Mouse (Mus musculus): ENCODE results near the gene Vgll4. TPM values are rescaled to one million over a fixed set of nuclear protein-coding genes. Genes with fewer than 3 reads are reported as not detected.

Vgll4 gene
- polyA plus RNA-seq, 1 experiment, result 38.4 TPM

DNA sequence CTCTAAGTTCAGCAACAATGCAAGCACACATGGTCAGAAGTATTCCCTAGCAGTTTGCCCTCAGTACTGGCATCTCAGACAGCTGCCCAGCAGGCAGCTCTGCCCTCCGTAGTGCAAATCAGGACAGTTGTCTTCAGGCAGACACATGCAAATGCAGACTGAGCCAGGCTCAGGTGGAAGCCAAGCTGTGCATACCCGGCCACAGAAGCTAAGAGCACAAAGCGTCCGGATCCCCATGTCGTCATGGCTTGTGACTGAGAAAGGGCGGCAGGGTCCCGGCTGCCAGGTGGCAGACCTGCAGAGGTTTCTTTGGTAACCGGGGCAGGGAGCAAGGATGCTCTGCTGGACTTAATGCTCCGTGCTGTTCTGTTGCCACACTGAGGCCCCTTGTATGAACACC is 108.2 kb downstream of the Vgll4 start:
- H3K36me3 ChIP-seq (ENCODE audit: control insufficient read depth, insufficient read depth, low read length), result no peaks in the 10 kb centered on the region
- TF ChIP-seq POLR2A (IDR thresholded peaks at IDR 0.05; ENCODE audit: control insufficient read depth, low read depth, low read length) (no peak), CTCF (IDR thresholded peaks at IDR 0.05; ENCODE audit: control insufficient read depth, insufficient read depth, insufficient replicate concordance, low read depth, low read length) (no peak)
- peaks cover 13% of the 10 kb centered on the region for H3K4me1 ChIP-seq (ENCODE audit: control insufficient read depth, insufficient read depth, low read length)
- no peak overlapping the region for H3K4me3 ChIP-seq (ENCODE audit: control insufficient read depth, low read depth, low read length)
- no peaks in the 10 kb centered on the region for H3K27me3 ChIP-seq (ENCODE audit: control insufficient read depth, insufficient read depth, low read length)
- no peak overlapping the region for H3K27ac ChIP-seq (ENCODE audit: control insufficient read depth, insufficient read depth, low read depth, low read length)

DNA sequence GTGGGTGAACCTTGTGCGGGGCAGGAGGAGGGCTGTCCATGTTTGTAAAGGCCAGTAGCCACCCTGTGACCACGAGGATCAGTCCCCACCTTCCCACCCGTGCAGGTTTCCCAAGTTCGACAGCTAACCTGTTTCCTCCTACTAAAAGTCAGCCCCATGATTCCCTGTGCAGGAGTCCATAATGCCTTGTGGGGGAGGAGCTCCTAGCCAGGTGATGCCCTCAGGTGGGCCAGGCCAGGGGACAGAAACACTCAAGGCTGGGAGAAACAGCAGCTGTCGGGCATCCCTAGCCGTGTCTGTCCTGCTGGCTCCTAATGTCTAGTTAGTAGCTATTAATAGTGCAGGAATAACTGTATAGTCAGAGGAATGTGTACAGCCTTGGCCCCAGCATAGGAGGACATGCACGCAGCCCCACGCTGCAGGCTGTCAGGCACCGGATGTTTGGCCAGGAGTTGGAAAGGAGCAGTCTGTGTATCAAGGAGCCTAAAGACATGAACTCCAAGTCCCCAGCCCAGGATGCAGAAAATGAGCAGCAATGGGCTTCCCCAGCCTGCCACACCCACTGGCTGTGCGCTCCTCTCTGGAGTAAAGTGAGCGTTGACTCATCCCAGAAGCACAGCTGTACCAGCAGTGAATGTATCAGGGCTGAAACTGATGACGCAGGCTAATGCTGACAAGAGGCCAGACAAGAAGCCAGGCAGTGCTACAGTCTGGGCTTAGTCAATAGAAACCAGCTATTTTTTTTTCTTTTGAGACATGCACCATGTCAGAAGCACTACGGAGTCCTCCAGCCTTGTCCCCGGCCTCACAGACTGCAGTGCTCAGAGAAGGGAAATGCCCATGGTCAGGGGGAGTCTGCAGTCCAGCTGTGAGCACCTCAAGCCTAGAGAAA is 108.9 kb downstream of the Vgll4 start:
- H3K27me3 ChIP-seq (ENCODE audit: control insufficient read depth, insufficient read depth, low read length), result no peaks in the 10 kb centered on the region
- no peak for TF ChIP-seq POLR2A (IDR thresholded peaks at IDR 0.05; ENCODE audit: control insufficient read depth, low read depth, low read length)
- no peak for TF ChIP-seq CTCF (IDR thresholded peaks at IDR 0.05; ENCODE audit: control insufficient read depth, insufficient read depth, insufficient replicate concordance, low read depth, low read length)
- H3K27ac ChIP-seq (ENCODE audit: control insufficient read depth, insufficient read depth, low read depth, low read length), result no peak overlapping the region
- no peak overlapping the region for H3K4me3 ChIP-seq (ENCODE audit: control insufficient read depth, low read depth, low read length)
- no peaks in the 10 kb centered on the region for H3K36me3 ChIP-seq (ENCODE audit: control insufficient read depth, insufficient read depth, low read length)
- H3K4me1 ChIP-seq (ENCODE audit: control insufficient read depth, insufficient read depth, low read length), result peaks cover 14% of the 10 kb centered on the region

DNA sequence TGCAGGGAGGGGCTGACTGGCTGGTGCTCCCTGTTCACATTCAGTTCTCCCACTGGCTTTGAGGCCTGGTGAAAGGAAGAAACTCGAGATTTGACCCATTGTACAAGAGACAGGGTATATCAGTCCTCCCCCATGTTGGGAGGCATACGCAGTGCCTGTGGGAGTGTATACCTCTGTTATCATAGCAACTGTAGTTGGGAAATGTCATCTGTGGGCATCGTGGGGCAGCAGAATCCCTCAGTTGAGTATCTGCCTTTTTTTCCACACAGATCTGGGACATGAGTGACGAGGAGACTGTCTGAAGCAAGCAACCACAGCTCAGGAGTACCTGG is 111.1 kb downstream of the Vgll4 start:
- Histone ChIP-seq H3K4me3 (ENCODE audit: control insufficient read depth, low read depth, low read length) (no peak overlapping the region), H3K27ac (ENCODE audit: control insufficient read depth, insufficient read depth, low read depth, low read length) (no peak overlapping the region), H3K36me3 (ENCODE audit: control insufficient read depth, insufficient read depth, low read length) (no peaks in the 10 kb centered on the region), H3K4me1 (ENCODE audit: control insufficient read depth, insufficient read depth, low read length) (peaks cover 2% of the 10 kb centered on the region), H3K27me3 (ENCODE audit: control insufficient read depth, insufficient read depth, low read length) (no peaks in the 10 kb centered on the region)
- TF ChIP-seq CTCF (IDR thresholded peaks at IDR 0.05; ENCODE audit: control insufficient read depth, insufficient read depth, insufficient replicate concordance, low read depth, low read length) (no peak), POLR2A (IDR thresholded peaks at IDR 0.05; ENCODE audit: control insufficient read depth, low read depth, low read length) (no peak)

DNA sequence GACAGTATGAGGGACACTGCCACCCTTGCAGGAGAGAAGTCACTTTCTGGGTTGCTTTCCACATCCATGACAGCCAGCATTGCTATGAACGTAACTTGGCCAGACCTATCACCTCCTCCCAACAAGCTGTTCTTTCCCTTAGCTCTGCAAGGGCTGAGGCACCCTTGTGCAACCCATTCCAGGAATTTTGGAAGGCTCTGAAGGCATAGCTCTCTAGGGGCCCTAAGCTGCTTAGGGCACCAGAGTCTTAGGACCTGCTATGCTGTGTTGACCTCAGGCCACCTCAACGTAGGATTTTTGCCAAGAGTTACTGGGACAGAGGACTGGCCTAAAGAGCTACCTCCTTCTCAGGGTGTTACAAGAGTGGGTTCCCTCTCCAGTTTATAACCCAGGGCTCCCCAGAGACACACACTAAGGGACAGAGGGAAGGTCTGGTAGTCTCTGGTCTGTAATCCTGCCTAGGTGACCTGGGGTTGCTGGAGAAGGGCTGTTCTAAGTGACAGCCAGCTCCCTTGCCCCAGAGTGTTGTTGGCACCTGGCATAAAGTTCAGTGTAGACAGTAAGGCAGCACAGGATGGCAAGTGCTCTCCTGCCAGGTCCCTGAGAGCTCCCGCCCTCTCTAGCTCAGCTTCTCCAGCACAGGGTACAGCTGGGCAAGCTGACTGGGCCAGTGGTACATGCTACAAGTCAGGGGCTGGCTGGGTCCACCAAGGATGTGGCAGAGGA is 111.6 kb downstream of the Vgll4 start:
- TF ChIP-seq POLR2A (IDR thresholded peaks at IDR 0.05; ENCODE audit: control insufficient read depth, low read depth, low read length) (no peak), CTCF (IDR thresholded peaks at IDR 0.05; ENCODE audit: control insufficient read depth, insufficient read depth, insufficient replicate concordance, low read depth, low read length) (no peak)
- H3K4me1 ChIP-seq (ENCODE audit: control insufficient read depth, insufficient read depth, low read length), result peaks cover 2% of the 10 kb centered on the region
- H3K27me3 ChIP-seq (ENCODE audit: control insufficient read depth, insufficient read depth, low read length), result no peaks in the 10 kb centered on the region
- H3K4me3 ChIP-seq (ENCODE audit: control insufficient read depth, low read depth, low read length), result no peak overlapping the region
- no peaks in the 10 kb centered on the region for H3K36me3 ChIP-seq (ENCODE audit: control insufficient read depth, insufficient read depth, low read length)
- H3K27ac ChIP-seq (ENCODE audit: control insufficient read depth, insufficient read depth, low read depth, low read length), result no peak overlapping the region; the same call in 1 of the 2 replicates

DNA sequence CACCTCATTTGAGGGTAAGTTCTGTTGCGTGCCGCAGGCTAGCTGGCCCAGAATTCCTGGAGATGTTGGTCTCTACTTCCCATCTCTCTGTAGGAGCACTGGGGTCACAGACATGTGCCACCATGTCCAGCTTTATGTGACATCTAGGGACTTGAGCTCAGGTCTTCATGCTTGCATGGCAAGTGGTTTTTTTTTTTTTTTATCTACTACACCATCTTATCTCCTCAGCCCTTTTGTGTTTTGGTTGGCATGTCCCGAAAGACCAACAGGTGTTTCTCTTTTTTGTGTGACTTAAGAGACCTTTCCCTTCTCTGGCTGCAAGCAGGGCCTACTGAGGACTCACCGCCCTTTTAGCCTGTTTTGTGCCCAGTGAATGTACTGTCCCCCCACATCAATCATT is 113.3 kb downstream of the Vgll4 start:
- Histone ChIP-seq H3K27ac (ENCODE audit: control insufficient read depth, insufficient read depth, low read depth, low read length) (no peak overlapping the region), H3K36me3 (ENCODE audit: control insufficient read depth, insufficient read depth, low read length) (no peaks in the 10 kb centered on the region), H3K4me3 (ENCODE audit: control insufficient read depth, low read depth, low read length) (no peak overlapping the region), H3K4me1 (ENCODE audit: control insufficient read depth, insufficient read depth, low read length) (peaks cover 2% of the 10 kb centered on the region), H3K27me3 (ENCODE audit: control insufficient read depth, insufficient read depth, low read length) (no peaks in the 10 kb centered on the region)
- TF ChIP-seq CTCF (IDR thresholded peaks at IDR 0.05; ENCODE audit: control insufficient read depth, insufficient read depth, insufficient replicate concordance, low read depth, low read length) (no peak), POLR2A (IDR thresholded peaks at IDR 0.05; ENCODE audit: control insufficient read depth, low read depth, low read length) (no peak)

DNA sequence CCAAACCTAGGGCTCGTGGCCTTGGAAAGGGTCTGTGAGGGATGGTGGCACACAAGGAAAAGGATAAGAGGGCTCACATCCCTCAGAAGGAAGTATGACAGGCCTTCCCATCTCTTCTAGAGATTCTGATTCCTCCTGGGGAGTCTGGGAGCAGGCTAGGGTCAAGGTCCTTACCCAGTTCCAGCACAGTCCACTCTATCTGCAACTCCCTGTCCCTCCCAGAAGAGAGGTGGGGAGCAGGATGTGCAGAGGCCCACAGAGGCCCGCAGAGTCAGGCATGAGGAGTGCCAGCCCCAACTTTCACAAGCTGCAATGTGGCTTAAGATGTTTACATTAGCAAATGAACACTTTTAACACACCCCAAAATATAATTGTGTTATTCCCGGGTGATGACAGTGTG is 114.2 kb downstream of the Vgll4 start:
- Histone ChIP-seq H3K4me3 (ENCODE audit: control insufficient read depth, low read depth, low read length) (no peak overlapping the region), H3K36me3 (ENCODE audit: control insufficient read depth, insufficient read depth, low read length) (no peaks in the 10 kb centered on the region), H3K4me1 (ENCODE audit: control insufficient read depth, insufficient read depth, low read length) (peaks cover 2% of the 10 kb centered on the region), H3K27ac (ENCODE audit: control insufficient read depth, insufficient read depth, low read depth, low read length) (no peak overlapping the region), H3K27me3 (ENCODE audit: control insufficient read depth, insufficient read depth, low read length) (no peaks in the 10 kb centered on the region)
- no peak for TF ChIP-seq POLR2A (IDR thresholded peaks at IDR 0.05; ENCODE audit: control insufficient read depth, low read depth, low read length)
- no peak for TF ChIP-seq CTCF (IDR thresholded peaks at IDR 0.05; ENCODE audit: control insufficient read depth, insufficient read depth, insufficient replicate concordance, low read depth, low read length)

DNA sequence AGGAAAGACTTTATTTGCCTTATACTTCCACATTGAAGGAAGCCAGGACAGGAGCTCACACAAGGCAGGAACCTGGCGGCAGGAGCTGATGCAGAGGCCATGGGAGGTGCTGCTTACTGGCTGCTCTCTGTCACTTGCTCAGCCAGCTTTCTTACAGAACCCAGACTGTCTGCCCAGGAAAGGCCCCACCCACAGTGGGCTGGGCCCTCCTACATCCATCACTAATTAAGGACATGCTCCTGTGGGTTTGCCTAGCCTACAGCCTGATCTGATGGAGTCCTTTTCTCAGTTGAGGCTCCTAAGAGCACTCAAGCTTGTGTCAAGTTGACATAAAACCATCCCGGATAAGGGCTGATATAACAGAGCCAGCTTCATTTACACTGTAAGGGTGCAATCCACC is 115.4 kb downstream of the Vgll4 start:
- no peaks in the 10 kb centered on the region for H3K27me3 ChIP-seq (ENCODE audit: control insufficient read depth, insufficient read depth, low read length)
- H3K4me3 ChIP-seq (ENCODE audit: control insufficient read depth, low read depth, low read length), result no peak overlapping the region
- H3K36me3 ChIP-seq (ENCODE audit: control insufficient read depth, insufficient read depth, low read length), result no peaks in the 10 kb centered on the region
- no peak overlapping the region for H3K27ac ChIP-seq (ENCODE audit: control insufficient read depth, insufficient read depth, low read depth, low read length)
- no peak for TF ChIP-seq CTCF (IDR thresholded peaks at IDR 0.05; ENCODE audit: control insufficient read depth, insufficient read depth, insufficient replicate concordance, low read depth, low read length)
- TF ChIP-seq POLR2A (IDR thresholded peaks at IDR 0.05; ENCODE audit: control insufficient read depth, low read depth, low read length), result no peak
- H3K4me1 ChIP-seq (ENCODE audit: control insufficient read depth, insufficient read depth, low read length), result peaks cover 2% of the 10 kb centered on the region

Measured in testis, adult 2 months (tissue).